Mouse (Mus musculus): Measurements from ENCODE around the gene Zfp597.

DNA sequence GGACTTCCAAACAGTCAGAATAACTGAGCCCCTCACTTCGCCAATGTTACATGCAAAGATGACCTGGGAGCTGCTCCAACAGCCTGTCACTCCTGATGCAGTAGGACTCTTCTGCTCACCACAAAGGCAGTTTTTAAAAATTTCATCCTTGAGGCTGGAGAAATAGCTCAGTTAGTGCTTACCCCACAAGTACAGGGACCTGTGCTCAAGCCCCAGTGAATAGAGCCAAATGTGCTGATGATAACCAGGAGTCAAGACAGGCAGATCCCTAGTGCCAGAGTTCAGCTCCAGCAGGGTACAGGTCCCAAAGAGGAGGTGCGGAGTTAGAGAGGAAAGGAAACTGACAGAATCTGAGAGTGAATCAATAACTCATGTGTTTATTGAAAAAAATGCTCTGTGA, 48.9 kb downstream of the Zfp597 start:
- TF ChIP-seq CTCF (conservative IDR thresholded peaks at IDR 0.05; ENCODE audit: low read length) (no peak), POU5F1 (IDR thresholded peaks at IDR 0.05; ENCODE audit: borderline replicate concordance, low read length) (no peak), NANOG (IDR thresholded peaks at IDR 0.05; ENCODE audit: borderline replicate concordance, low read length) (no peak)
